Mouse (Mus musculus): ENCODE results near the gene Ifrd2. TPM values are rescaled to one million over a fixed set of nuclear protein-coding genes. Genes with fewer than 3 reads are reported as not detected.

Ifrd2 gene
- 45.9 and 58.8 TPM in 2 replicates for polyA plus RNA-seq (2015; fragmentation: Nextera tagmentation; extraction: Ambion mirVana)

DNA sequence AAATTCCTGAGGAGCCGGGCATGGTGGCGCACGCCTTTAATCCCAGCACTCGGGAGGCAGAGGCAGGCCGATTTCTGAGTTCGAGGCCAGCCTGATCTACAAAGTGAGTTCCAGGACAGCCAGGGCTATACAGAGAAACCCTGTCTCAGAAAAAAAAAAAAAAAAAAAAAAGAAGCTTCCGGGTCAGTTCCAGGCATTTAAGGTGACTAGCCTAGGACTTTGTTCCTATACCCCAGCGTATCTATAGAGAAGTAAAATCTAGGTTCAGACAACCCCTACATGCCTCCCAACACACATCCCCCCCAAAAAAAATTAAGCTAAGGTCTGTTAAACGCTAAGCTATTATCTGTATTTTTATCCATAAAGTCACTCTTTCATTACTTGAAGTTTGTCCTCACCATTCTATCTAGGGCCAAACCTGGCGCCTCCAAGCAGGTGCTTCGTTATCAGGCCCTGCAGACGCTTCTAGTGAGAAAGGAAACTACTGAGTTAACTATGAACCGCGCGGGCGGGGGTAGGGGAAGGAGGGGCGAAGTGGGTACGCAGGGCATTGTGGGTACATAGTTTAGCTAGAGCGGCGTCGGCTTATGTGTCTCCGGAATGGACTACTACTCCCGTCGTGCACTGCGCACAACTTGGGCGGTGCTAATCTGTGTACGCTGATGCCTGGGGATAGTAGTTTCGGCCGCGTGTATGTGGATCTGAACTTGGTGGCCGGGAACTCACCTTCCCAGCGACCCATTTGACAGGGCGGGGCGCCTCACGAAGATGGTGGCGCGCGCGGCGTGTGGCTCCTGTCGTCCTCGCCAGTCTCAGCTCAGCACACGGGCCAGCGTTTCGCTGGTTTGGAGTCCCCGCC is at the start of gene Ifrd2:
Gene Ifrd2, plus strand, starts transcription at position 669 of the 859 bp plus-strand sequence.
- H3K27ac ChIP-seq, result peak within 1 kb of the TSS; percentile 57
- H3K4me3 ChIP-seq, result peak within 1 kb of the TSS; percentile 89
- peaks cover 39% of the 10 kb centered on the region for H3K36me3 ChIP-seq
- peaks cover 20% of the 10 kb centered on the region for H3K4me1 ChIP-seq
- no peaks in the 10 kb centered on the region for H3K27me3 ChIP-seq
- peak within 1 kb of the TSS; percentile 57 for H3K9ac ChIP-seq
- WGBS, result 13% methylated on average over 46 of the region's 46 CpGs
- peak within 1 kb of the TSS; percentile 82 for H3K4me2 ChIP-seq
- peak; percentile 97 for ATAC-seq (ENCODE audit: insufficient number of reproducible peaks, low FRiP score, low TSS enrichment, low read depth)
- no peaks in the 10 kb centered on the region for H3K9me3 ChIP-seq

DNA sequence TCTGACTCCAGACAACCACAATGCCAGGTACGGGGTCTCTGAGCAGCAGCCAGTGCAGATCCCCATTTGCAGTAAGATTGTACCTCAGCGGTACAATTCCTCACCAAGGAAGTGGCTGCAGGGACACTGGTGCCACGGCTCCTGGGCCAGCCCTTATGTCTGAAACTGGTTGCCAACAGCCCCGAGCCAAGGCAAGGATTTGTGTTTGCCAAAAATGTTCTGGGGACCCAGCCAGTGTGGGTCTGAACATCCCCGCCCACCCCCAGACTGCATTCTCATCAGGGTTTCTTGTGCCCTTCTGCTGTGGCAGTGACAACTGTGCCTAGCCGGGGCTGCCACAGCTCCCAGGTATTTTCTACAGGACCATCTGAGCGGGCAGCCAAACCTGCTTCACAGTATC is 49.2 kb upstream of the Ifrd2 start:
- Histone ChIP-seq H3K9me3 (no peaks in the 10 kb centered on the region), H3K36me3 (peaks cover 31% of the 10 kb centered on the region), H3K9ac (no peak overlapping the region), H3K27me3 (no peaks in the 10 kb centered on the region), H3K4me3 (no peak overlapping the region), H3K4me2 (no peak overlapping the region), H3K27ac (no peak overlapping the region), H3K4me1 (peaks cover 53% of the 10 kb centered on the region)
- no peak for ATAC-seq (ENCODE audit: insufficient number of reproducible peaks, low FRiP score, low TSS enrichment, low read depth)
- 88% methylated on average over 7 of the region's 7 CpGs for WGBS

DNA sequence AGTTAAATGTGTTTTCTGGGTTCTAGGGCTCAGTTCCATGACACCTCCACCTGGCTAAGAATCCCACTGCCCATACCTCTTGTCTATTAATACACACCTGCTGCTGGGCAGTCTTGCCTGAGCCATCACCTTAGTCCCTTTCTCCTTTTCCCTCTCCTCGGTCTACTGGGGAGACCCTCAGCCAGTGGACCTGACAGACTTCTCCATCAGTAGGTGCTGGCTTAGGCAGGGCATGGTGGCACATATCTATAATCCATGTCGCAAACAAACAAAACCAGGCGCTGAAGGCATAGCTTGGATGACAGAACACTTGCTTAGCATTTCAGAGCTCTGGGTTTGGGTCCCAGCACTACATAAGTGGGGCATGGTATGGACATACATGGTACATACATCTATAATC is 48.7 kb upstream of the Ifrd2 start:
- 96% methylated on average over 3 of the region's 3 CpGs for WGBS
- no peak for ATAC-seq (ENCODE audit: insufficient number of reproducible peaks, low FRiP score, low TSS enrichment, low read depth)
- peaks cover 36% of the 10 kb centered on the region for H3K36me3 ChIP-seq

DNA sequence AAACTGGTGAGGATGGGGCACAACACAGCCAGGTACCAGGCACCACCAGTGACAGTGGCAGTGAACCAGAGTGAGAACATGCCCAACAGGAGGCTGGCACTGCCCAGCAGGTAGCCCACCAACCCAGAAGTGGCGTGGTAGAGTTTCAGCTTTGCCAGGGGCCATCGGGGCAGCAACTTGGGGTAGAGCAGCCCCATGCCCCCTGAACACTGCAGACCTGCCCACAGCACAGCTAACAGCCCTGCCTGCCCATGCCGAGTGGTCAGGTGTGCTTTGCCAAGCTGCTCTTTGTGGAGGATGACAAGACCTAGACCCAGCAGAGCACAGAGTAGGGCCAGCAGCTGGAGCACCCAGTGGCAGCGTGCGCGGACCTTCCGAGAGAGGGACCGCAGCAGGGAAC is 47.5 kb upstream of the Ifrd2 start:
- WGBS, result 96% methylated on average over 8 of the region's 8 CpGs

More for the DNA sequence above, 48.7 kb upstream of the Ifrd2 start:
- Histone ChIP-seq H3K9me3 (no peaks in the 10 kb centered on the region), H3K27ac (no peak overlapping the region), H3K4me2 (no peak overlapping the region), H3K4me1 (peaks cover 49% of the 10 kb centered on the region), H3K9ac (no peak overlapping the region), H3K27me3 (no peaks in the 10 kb centered on the region), H3K4me3 (no peak overlapping the region)

DNA sequence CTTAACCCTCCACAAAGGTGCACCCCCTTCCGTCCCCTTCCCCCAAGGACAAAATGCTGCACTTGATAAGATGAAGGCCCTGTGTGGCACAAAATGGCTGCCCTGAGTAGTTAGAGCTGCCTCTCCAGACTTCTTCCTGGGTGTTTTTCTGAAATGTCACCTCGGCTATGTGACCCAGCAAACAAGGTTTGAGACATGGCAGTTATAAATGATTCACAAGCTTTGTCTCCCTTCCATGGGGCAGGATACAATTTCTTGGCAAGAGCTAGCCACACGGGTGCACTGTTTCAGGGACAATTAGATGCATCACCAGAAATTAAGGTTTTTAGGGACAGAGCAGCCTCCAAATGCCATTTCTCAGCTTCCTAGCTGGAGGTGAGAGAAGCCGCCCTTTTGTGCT is 47.0 kb upstream of the Ifrd2 start:
- Histone ChIP-seq H3K9me3 (no peaks in the 10 kb centered on the region), H3K27ac (no peak overlapping the region), H3K27me3 (no peaks in the 10 kb centered on the region), H3K4me3 (no peak overlapping the region), H3K36me3 (peaks cover 52% of the 10 kb centered on the region), H3K4me2 (no peak overlapping the region), H3K9ac (no peak overlapping the region), H3K4me1 (peaks cover 52% of the 10 kb centered on the region)
- ATAC-seq (ENCODE audit: insufficient number of reproducible peaks, low FRiP score, low TSS enrichment, low read depth), result no peak
- 69% methylated on average over 4 of the region's 4 CpGs for WGBS

More for the DNA sequence above, 47.5 kb upstream of the Ifrd2 start:
- H3K27me3 ChIP-seq, result no peaks in the 10 kb centered on the region
- no peak overlapping the region for H3K4me2 ChIP-seq
- H3K4me1 ChIP-seq, result peaks cover 52% of the 10 kb centered on the region
- no peak overlapping the region for H3K9ac ChIP-seq
- no peaks in the 10 kb centered on the region for H3K9me3 ChIP-seq
- H3K4me3 ChIP-seq, result no peak overlapping the region
- no peak overlapping the region for H3K27ac ChIP-seq
- peaks cover 47% of the 10 kb centered on the region for H3K36me3 ChIP-seq
- ATAC-seq (ENCODE audit: insufficient number of reproducible peaks, low FRiP score, low TSS enrichment, low read depth), result no peak

DNA sequence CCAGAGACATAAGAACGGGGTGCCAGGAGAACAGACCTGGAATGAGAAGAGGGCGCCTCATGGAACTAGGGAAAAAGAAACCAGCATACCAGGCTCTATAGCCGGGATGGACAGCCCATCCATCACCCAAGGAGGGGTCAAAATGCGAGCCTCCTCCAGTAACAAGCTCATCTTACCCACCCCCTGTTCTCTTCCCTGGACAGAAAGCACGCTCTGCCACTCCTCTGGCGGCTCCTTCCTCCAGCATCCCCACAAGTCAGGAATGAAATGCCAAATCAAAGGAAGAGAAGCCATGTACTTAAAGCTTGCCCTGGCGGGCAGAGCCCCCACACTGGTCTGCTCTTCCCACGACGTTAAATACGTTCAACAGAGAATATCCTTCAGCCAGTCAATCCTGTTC is 46.4 kb upstream of the Ifrd2 start:
- Histone ChIP-seq H3K9me3 (no peaks in the 10 kb centered on the region), H3K4me3 (peak overlapping the region; percentile 76), H3K9ac (no peak overlapping the region), H3K27ac (0 out of 2 replicates have a peak overlapping the region, but pooled peaks have one; percentile 77), H3K36me3 (peaks cover 53% of the 10 kb centered on the region), H3K4me1 (peaks cover 50% of the 10 kb centered on the region), H3K4me2 (peak overlapping the region; percentile 93), H3K27me3 (no peaks in the 10 kb centered on the region)
- WGBS, result 29% methylated on average over 10 of the region's 10 CpGs
- ATAC-seq (ENCODE audit: insufficient number of reproducible peaks, low FRiP score, low TSS enrichment, low read depth), result no peak

DNA sequence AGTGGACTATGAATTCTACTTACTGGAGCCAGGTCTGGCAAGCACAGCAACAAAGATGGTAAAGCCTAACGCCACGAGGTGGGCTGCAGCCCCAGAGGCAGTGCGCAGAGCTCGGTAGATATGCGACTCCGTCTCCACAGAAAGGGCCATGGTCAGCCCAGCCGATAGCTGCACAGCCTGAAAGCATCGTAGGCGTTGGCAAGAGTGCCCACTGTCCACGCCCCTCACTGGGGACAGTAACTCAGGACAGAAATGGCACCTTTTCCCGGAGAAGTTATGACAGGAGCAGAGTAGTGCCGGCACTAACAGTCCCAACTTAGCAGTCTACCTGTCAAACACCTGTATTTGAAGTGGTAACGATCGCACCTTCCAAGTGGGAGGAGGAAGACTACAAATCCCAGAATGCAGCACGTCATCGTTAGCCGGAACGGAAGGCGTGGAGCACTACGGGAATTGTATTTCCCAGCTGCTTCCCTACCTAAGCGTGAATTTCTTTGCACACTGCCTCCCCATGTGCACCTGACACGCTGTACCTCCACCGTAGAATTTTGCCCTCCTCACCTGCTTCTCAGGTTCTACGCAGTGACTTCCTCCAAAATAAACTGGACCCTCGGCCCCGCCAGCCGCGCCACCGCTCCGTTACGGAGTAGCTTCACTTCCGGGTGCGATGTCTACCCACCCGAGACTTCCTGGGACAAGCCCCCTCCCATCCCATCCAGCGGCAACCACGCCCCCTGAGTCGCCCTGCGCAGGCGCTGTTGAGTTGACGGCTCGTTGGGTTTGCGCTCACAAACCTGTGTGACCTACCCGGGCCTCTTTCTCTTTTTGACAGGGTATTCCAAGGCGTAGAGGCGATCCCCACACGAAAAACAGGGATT is 45.7 kb upstream of the Ifrd2 start, which contains the start of the genes Cyb561d2 and Nprl2:
Gene Cyb561d2, minus strand, starts transcription at position 720 of the 878 bp plus-strand sequence.
Gene Nprl2, plus strand, starts transcription at position 753 of the 878 bp plus-strand sequence.
- Histone ChIP-seq H3K27me3 (no peaks in the 10 kb centered on the region), H3K4me3 (peak within 1 kb of the TSS; percentile 76), H3K4me1 (peaks cover 47% of the 10 kb centered on the region), H3K9me3 (no peaks in the 10 kb centered on the region), H3K9ac (peak within 1 kb of the TSS; percentile 57), H3K4me2 (peak within 1 kb of the TSS; percentile 93), H3K27ac (peak within 1 kb of the TSS; percentile 77), H3K36me3 (peaks cover 53% of the 10 kb centered on the region)
- ATAC-seq (ENCODE audit: insufficient number of reproducible peaks, low FRiP score, low TSS enrichment, low read depth), result peak; percentile 86
- WGBS, result under 1% methylated on average over 46 of the region's 46 CpGs

DNA sequence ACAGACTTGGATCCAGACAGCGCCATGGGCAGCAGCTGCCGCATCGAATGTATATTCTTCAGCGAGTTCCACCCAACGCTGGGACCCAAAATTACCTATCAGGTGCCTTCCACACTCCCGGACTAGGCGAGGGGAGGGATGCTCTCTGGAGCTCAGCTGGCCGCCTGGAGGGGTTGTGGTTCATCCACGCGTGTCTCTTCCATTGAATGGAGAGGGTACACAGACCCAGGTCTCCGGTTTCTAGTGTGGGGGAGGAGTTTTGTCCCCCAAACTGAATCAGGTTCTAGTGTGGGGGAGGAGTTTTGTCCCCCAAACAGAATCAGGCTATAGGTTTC is 45.1 kb upstream of the Ifrd2 start:
- peaks cover 52% of the 10 kb centered on the region for H3K36me3 ChIP-seq

DNA sequence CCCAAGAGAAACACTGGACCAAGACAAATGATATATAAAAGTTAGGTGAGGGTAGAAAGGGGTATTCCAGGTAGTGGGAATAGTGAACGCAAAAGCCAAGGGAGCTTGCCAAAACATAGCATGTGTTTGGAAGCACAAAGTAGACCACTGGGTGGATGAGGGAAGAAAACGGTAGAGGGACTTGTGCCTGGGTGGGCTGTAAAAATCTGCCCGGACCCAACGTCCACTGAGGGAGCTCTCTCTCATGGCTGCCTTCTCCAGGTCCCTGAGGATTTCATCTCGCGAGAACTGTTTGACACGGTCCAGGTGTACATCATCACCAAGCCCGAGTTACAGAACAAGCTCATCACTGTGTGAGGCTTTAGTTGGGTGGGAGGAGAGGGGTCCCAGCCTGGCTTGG is 44.7 kb upstream of the Ifrd2 start:
- peak overlapping the region; percentile 76 for H3K4me3 ChIP-seq
- H3K4me2 ChIP-seq, result peak overlapping the region; percentile 93
- H3K9ac ChIP-seq, result no peak overlapping the region
- H3K9me3 ChIP-seq, result no peaks in the 10 kb centered on the region
- no peak overlapping the region for H3K27ac ChIP-seq
- peaks cover 48% of the 10 kb centered on the region for H3K36me3 ChIP-seq
- H3K4me1 ChIP-seq, result peaks cover 49% of the 10 kb centered on the region
- ATAC-seq (ENCODE audit: insufficient number of reproducible peaks, low FRiP score, low TSS enrichment, low read depth), result no peak
- no peaks in the 10 kb centered on the region for H3K27me3 ChIP-seq
- WGBS, result 41% methylated on average over 8 of the region's 8 CpGs

More for the DNA sequence above, 45.1 kb upstream of the Ifrd2 start:
- H3K27ac ChIP-seq, result peak overlapping the region; percentile 63
- H3K4me3 ChIP-seq, result peak overlapping the region; percentile 76
- H3K4me1 ChIP-seq, result peaks cover 47% of the 10 kb centered on the region
- WGBS, result 1% methylated on average over 11 of the region's 11 CpGs
- H3K9me3 ChIP-seq, result no peaks in the 10 kb centered on the region
- H3K27me3 ChIP-seq, result no peaks in the 10 kb centered on the region
- no peak for ATAC-seq (ENCODE audit: insufficient number of reproducible peaks, low FRiP score, low TSS enrichment, low read depth)
- peak overlapping the region; percentile 93 for H3K4me2 ChIP-seq
- peak overlapping the region; percentile 57 for H3K9ac ChIP-seq

DNA sequence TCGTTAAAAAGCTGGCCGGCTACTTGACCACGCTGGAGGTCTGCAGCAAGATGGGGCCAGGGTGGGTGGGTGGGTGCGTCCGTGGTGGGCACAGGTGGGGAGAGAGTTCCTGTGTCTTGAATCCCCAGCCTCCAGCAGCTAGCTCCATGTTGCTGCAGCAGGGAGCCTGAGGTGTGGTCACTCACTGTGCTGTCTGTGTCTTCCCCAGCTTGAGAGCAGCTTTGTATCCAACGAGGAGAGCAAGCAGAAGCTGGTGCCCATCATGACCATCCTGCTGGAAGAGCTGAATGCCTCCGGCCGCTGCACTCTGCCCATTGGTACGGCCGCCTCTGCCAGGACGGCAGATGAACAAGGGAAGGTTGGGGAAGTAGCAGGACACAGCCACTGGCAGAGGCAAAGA is 44.1 kb upstream of the Ifrd2 start:
- WGBS, result 80% methylated on average over 11 of the region's 11 CpGs
- H3K4me3 ChIP-seq, result no peak overlapping the region

DNA sequence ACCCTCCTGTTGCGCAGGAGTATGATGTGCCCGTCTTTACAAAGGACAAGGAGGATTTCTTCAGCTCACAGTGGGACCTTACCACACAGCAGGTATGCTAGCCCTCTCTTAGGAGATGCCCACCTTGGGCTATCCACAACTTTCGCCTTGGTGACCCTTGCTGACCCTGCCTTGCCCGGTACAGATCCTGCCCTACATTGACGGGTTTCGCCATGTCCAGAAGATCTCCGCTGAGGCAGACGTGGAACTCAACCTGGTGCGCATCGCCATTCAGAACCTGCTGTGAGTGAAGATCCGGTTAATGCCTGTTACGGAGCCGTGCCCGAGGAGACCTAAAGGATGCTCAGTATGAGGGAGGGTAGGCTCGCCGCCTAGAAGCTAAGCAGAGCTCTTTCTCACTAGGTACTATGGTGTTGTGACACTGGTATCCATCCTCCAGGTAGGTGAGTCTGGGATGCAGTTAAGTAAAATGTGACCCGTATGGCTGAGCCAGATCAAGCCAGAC is 43.2 kb upstream of the Ifrd2 start:
- WGBS, result 92% methylated on average over 17 of the region's 17 CpGs
- no peak for ATAC-seq (ENCODE audit: insufficient number of reproducible peaks, low FRiP score, low TSS enrichment, low read depth)
- no peak overlapping the region for H3K9ac ChIP-seq
- H3K9me3 ChIP-seq, result no peaks in the 10 kb centered on the region
- H3K4me1 ChIP-seq, result peaks cover 51% of the 10 kb centered on the region
- H3K27me3 ChIP-seq, result no peaks in the 10 kb centered on the region
- peaks cover 33% of the 10 kb centered on the region for H3K36me3 ChIP-seq
- no peak overlapping the region for H3K4me2 ChIP-seq
- no peak overlapping the region for H3K27ac ChIP-seq
- H3K4me3 ChIP-seq, result no peak overlapping the region

More for the DNA sequence above, 44.1 kb upstream of the Ifrd2 start:
- ATAC-seq (ENCODE audit: insufficient number of reproducible peaks, low FRiP score, low TSS enrichment, low read depth), result no peak
- H3K36me3 ChIP-seq, result peaks cover 42% of the 10 kb centered on the region
- H3K27me3 ChIP-seq, result no peaks in the 10 kb centered on the region
- no peak overlapping the region for H3K27ac ChIP-seq
- no peak overlapping the region for H3K4me2 ChIP-seq
- no peaks in the 10 kb centered on the region for H3K9me3 ChIP-seq
- no peak overlapping the region for H3K9ac ChIP-seq
- H3K4me1 ChIP-seq, result peaks cover 51% of the 10 kb centered on the region
